14 mouse cellular contexts compared by ENCODE assay signal in the genomic region with DNA sequence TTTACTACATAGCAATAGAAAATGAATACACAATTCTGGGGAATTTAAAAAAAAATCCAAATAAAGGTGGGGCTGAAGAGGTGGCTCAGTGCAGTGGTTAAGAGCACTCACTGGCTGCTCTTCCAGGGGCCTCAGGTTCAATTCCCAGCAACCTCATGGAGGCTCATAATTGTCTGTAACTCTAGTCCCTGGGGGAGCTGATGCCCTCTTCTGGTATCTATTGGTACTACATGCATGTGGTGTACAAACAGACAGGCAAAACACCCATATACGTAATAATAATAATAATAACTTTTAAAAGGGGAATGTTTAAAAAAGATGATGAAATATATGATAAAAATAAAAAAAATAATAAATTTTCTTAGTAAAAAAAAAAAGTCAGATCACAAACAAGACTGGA. TPM values are rescaled to one million over a fixed set of nuclear protein-coding genes. Genes with fewer than 3 reads are reported as not detected.
DNase-seq lines count a peak whose midpoint lies in the region; ATAC-seq and TF ChIP-seq lines count a peak whose summit lies in the region.
"Had no signal": no experiment of that assay in that cellular context is flagged by ENCODE, and none has a peak within 500 bp of the region (broad histone marks: within the 10 kb centered on the region; RNA-seq: fewer than 3 reads in every experiment).

No protein-coding gene starts in this region.

- TF ChIP-seq CTCF in forebrain, postnatal 0 days (IDR thresholded peaks at IDR 0.05; ENCODE audit: low read depth) = peak; percentile 33
- peak; percentile 41 for TF ChIP-seq CTCF in lung, embryonic 14.5 days (IDR thresholded peaks at IDR 0.05; ENCODE audit: low read depth)

- no peaks in the 10 kb centered on the region for H3K9me3 ChIP-seq in forebrain, postnatal 0 days (ENCODE audit: low read length)
- H3K9me3 ChIP-seq in forebrain, embryonic 11.5 days (ENCODE audit: control insufficient read depth, low read length) = no peaks in the 10 kb centered on the region
- no peaks in the 10 kb centered on the region for H3K9me3 ChIP-seq in lung, embryonic 14.5 days (ENCODE audit: low read depth, low read length)
- H3K9me3 ChIP-seq: heart, embryonic 12.5 days; neural tube, embryonic 13.5 days had no signal

- no peaks in the 10 kb centered on the region for H3K4me1 ChIP-seq in forebrain, postnatal 0 days (ENCODE audit: insufficient read depth)
- no peaks in the 10 kb centered on the region for H3K4me1 ChIP-seq in forebrain, embryonic 11.5 days (replicated peaks; ENCODE audit: control insufficient read depth, insufficient read depth, low read length)
- no peaks in the 10 kb centered on the region for H3K4me1 ChIP-seq in lung, embryonic 14.5 days (ENCODE audit: insufficient read depth)

- no peak overlapping the region for H3K9ac ChIP-seq in forebrain, postnatal 0 days
- no peak overlapping the region for H3K9ac ChIP-seq in forebrain, embryonic 11.5 days (ENCODE audit: low read length)
- H3K9ac ChIP-seq in lung, embryonic 14.5 days = no peak overlapping the region
- H3K9ac ChIP-seq: heart, embryonic 12.5 days; neural tube, embryonic 13.5 days had no signal

- ATAC-seq in forebrain, postnatal 0 days = no peak
- ATAC-seq in forebrain, embryonic 11.5 days (replicated peaks; ENCODE audit: low FRiP score) = no peak
- ATAC-seq in lung, embryonic 14.5 days (ENCODE audit: insufficient read depth) = no peak
- ATAC-seq in neutrophil, adult 5-6 weeks (ENCODE audit: extremely low read depth, insufficient number of reproducible peaks, low FRiP score, poor library complexity, severe bottlenecking) = 0 out of 2 replicates have a peak, but pooled peaks have one; percentile 31
- ATAC-seq: forebrain, embryonic 14.5 days; intestine, embryonic 16.5 days had no signal

- no peak for DNase-seq in forebrain, postnatal 0 days
- DNase-seq in forebrain, embryonic 11.5 days (ENCODE audit: low spot score) = no peak
- DNase-seq in lung, embryonic 14.5 days = no peak
- DNase-seq in lung, adult 18-20 months = no peak
- peak; percentile 71 for DNase-seq in R1 (ENCODE audit: low read depth, low spot score)
- no peak for DNase-seq in ovary, postnatal 10 days (ENCODE audit: low spot score)
- no peak for DNase-seq in layer of hippocampus, postnatal 36 days
- DNase-seq: adrenal gland, postnatal 25 days had no signal

- no peak overlapping the region for H3K4me2 ChIP-seq in forebrain, postnatal 0 days (ENCODE audit: low read depth)
- no peak overlapping the region for H3K4me2 ChIP-seq in forebrain, embryonic 11.5 days (ENCODE audit: low read depth, low read length, severe bottlenecking)
- H3K4me2 ChIP-seq in lung, embryonic 14.5 days = no peak overlapping the region
- H3K4me2 ChIP-seq: heart, embryonic 12.5 days; neural tube, embryonic 13.5 days had no signal

- H3K27ac ChIP-seq in forebrain, postnatal 0 days (ENCODE audit: low read depth, low read length) = no peak overlapping the region
- H3K27ac ChIP-seq in forebrain, embryonic 11.5 days (ENCODE audit: low read depth, low read length) = no peak overlapping the region
- H3K27ac ChIP-seq in lung, embryonic 14.5 days (ENCODE audit: low read depth) = no peak overlapping the region
- H3K27ac ChIP-seq: macrophage; neural tube, embryonic 13.5 days had no signal

- H3K36me3 ChIP-seq in forebrain, postnatal 0 days (ENCODE audit: insufficient read depth) = no peaks in the 10 kb centered on the region
- no peaks in the 10 kb centered on the region for H3K36me3 ChIP-seq in forebrain, embryonic 11.5 days (ENCODE audit: control insufficient read depth, insufficient read depth, low read length)
- 0 out of 2 replicates have a peak, but pooled peaks cover 3% of the 10 kb centered on the region for H3K36me3 ChIP-seq in lung, embryonic 14.5 days (ENCODE audit: insufficient read depth)
- H3K36me3 ChIP-seq: neural tube, embryonic 13.5 days had no signal

- H3K4me3 ChIP-seq in forebrain, postnatal 0 days (ENCODE audit: low read depth, low read length) = no peak overlapping the region
- H3K4me3 ChIP-seq in forebrain, embryonic 11.5 days (ENCODE audit: low read depth, low read length) = no peak overlapping the region
- H3K4me3 ChIP-seq in lung, embryonic 14.5 days (ENCODE audit: low read depth, low read length) = no peak overlapping the region
- H3K4me3 ChIP-seq: heart, embryonic 12.5 days; neural tube, embryonic 13.5 days had no signal

- H3K27me3 ChIP-seq in forebrain, postnatal 0 days (ENCODE audit: insufficient read depth, low read length) = no peaks in the 10 kb centered on the region
- no peaks in the 10 kb centered on the region for H3K27me3 ChIP-seq in forebrain, embryonic 11.5 days (ENCODE audit: control insufficient read depth, insufficient read depth, low read length)
- H3K27me3 ChIP-seq in lung, embryonic 14.5 days (ENCODE audit: insufficient read depth, low read length) = no peaks in the 10 kb centered on the region
- H3K27me3 ChIP-seq: heart, embryonic 12.5 days; neural tube, embryonic 13.5 days had no signal

- 98% methylated on average over 1 of the region's 1 CpGs for WGBS in forebrain, postnatal 0 days
- 94% methylated on average over 1 of the region's 1 CpGs for WGBS in forebrain, embryonic 11.5 days
- 95% methylated on average over 1 of the region's 1 CpGs for WGBS in lung, embryonic 14.5 days

RNA-seq across cellular contexts. Expression of gene Ostf1, which starts 43.4 kb away (rescaled TPM):
- total RNA-seq in forebrain, postnatal 0 days (2014; rRNA removed) = 29.9 and 30.8 TPM in 2 replicates
- 37.7 and 39.0 TPM in 2 replicates for polyA plus RNA-seq in forebrain, postnatal 0 days (2015; fragmentation: Nextera tagmentation; extraction: Ambion mirVana)
- polyA plus RNA-seq in forebrain, embryonic 11.5 days (2014; fragmentation: Nextera tagmentation; extraction: Ambion mirVana) = 36.8 and 37.6 TPM in 2 replicates
- polyA plus RNA-seq in lung, embryonic 14.5 days (2014; fragmentation: Nextera tagmentation; extraction: Ambion mirVana) = 72.9 and 75.1 TPM in 2 replicates
- 401 and 405 TPM in 2 replicates for total RNA-seq in neutrophil, adult 5-6 weeks (2017)
- 10 to 100 TPM; 30.9 to 34.4 TPM for total RNA-seq in layer of hippocampus, postnatal 36 days (2021)

RNA-seq across cellular contexts. Expression of gene Nmrk1, which starts 43.5 kb away (rescaled TPM):
- 3.0 and 3.6 TPM in 2 replicates for total RNA-seq in forebrain, postnatal 0 days (2014; rRNA removed)
- 2.1 and 4.8 TPM in 2 replicates for polyA plus RNA-seq in forebrain, postnatal 0 days (2015; fragmentation: Nextera tagmentation; extraction: Ambion mirVana)
- polyA plus RNA-seq in forebrain, embryonic 11.5 days (2014; fragmentation: Nextera tagmentation; extraction: Ambion mirVana) = 6.0 and 6.1 TPM in 2 replicates
- 8.1 and 8.4 TPM in 2 replicates for polyA plus RNA-seq in lung, embryonic 14.5 days (2014; fragmentation: Nextera tagmentation; extraction: Ambion mirVana)
- 15.2 and 16.5 TPM in 2 replicates for total RNA-seq in neutrophil, adult 5-6 weeks (2017)
- 1 to 10 TPM; 9.5 to 9.6 TPM for total RNA-seq in layer of hippocampus, postnatal 36 days (2021)

Comparison
In these comparisons a context has a peak if more than half of its experiments do, and no peak if none do; other contexts are left out.
1. RNA of gene Ostf1, which starts 43.4 kb away (total RNA-seq): 401 to 405 TPM in neutrophil, adult 5-6 weeks; 30.9 to 34.4 TPM in layer of hippocampus, postnatal 36 days and 29.9 to 30.8 TPM in forebrain, postnatal 0 days; every median in the first group is over 10 times any median in the second.